Mouse (Mus musculus) olfactory bulb, adult 2 months (tissue): ENCODE measurements around the gene Psmd7.

Experiments used
- CTCF ChIP-seq: fragments of 200-500 bp; IDR thresholded peaks from 2 replicates; pipeline ENCODE4 v1.5.1; 2012; ENCODE audit warnings: low read depth, mild to moderate bottlenecking, low read length, moderate library complexity; ENCODE audit not compliant: insufficient read depth
- POLR2A ChIP-seq: fragments of 200-500 bp; IDR thresholded peaks from 2 replicates; pipeline ENCODE4 v1.6.1; 2012; ENCODE audit warnings: mild to moderate bottlenecking, low read depth, low read length, moderate library complexity; ENCODE audit not compliant: insufficient read depth

GRCm38 (mm10) chr8:107555231-107555630 is 33.0 kb downstream of the Psmd7 start:
- TF ChIP-seq CTCF, result no peak
- no peak for TF ChIP-seq POLR2A
